Mouse (Mus musculus): ENCODE data around the gene Pck2. TPM values are rescaled to one million over a fixed set of nuclear protein-coding genes. Genes with fewer than 3 reads are reported as not detected.

Gene Pck2
- polyA plus RNA-seq, 1 experiment from 2014 or later, result 18.3 TPM

DNA sequence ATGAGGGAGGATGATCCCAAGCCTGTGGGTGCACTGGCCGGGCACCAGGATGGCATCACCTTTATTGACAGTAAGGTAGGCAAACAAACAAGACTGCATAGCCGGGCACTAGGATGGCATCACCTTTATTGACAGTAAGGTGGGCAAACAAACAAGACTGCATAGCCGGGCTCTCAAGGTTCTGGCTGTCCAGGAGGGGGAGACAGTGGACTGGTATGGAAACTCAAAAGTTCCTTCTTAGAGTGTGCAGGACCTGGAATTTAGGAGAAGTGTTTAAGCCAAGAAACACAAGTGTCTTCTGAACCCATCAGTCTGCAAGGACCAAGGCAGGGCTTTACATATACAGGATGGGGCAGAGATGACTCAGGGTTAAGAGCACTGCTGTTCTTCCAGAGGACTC is 25.7 kb downstream of the Pck2 start:
- H3K36me3 ChIP-seq (replicated peaks), result peaks cover 69% of the 10 kb centered on the region
- WGBS, result 85% methylated on average over 3 of the region's 3 CpGs
- no peak overlapping the region for H3K27ac ChIP-seq
- H3K27me3 ChIP-seq (ENCODE audit: poor library complexity, severe bottlenecking), result no peaks in the 10 kb centered on the region
- no peak for DNase-seq (ENCODE audit: extremely low spot score, low spot score)
- H3K4me3 ChIP-seq, result no peak overlapping the region
- peaks cover 13% of the 10 kb centered on the region for H3K4me1 ChIP-seq
- no peaks in the 10 kb centered on the region for H3K9me3 ChIP-seq

DNA sequence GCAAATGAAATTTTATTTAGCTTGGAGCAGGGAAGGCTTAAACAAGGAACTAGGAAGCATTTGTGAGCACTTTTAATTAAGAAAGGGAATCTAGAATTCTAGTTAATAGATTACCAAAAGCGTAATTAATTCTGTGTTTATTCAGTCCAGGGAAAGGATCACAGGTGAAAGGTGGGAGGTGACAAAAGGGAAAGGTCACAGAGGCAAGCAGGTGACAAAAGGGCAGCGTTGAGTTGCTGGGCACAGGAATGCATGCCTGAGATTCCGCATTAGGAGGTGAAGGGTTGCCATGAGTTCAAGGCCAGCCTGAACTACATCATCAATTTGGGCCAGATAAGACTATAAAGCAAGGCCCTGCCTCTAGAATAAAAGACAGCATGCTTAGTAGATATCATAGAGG is 27.4 kb downstream of the Pck2 start:
- no peak overlapping the region for H3K27ac ChIP-seq
- no peaks in the 10 kb centered on the region for H3K27me3 ChIP-seq (ENCODE audit: poor library complexity, severe bottlenecking)
- no peak overlapping the region for H3K4me3 ChIP-seq
- peaks cover 69% of the 10 kb centered on the region for H3K36me3 ChIP-seq (replicated peaks)
- H3K9me3 ChIP-seq, result no peaks in the 10 kb centered on the region
- H3K4me1 ChIP-seq, result no peaks in the 10 kb centered on the region
- no peak for DNase-seq (ENCODE audit: extremely low spot score, low spot score)
- 86% methylated on average over 3 of the region's 3 CpGs for WGBS

- 89% methylated on average over 2 of the region's 2 CpGs for WGBS
- H3K9me3 ChIP-seq, result no peaks in the 10 kb centered on the region
- H3K4me3 ChIP-seq, result no peak overlapping the region
- H3K27me3 ChIP-seq (ENCODE audit: poor library complexity, severe bottlenecking), result peaks cover 3% of the 10 kb centered on the region; the same call in 1 of the 2 replicates
- no peak overlapping the region for H3K27ac ChIP-seq
- H3K4me1 ChIP-seq, result peaks cover 4% of the 10 kb centered on the region
- peaks cover 45% of the 10 kb centered on the region for H3K36me3 ChIP-seq (replicated peaks)
- DNase-seq (ENCODE audit: extremely low spot score, low spot score), result no peak
These were observed 30.5 kb downstream of the Pck2 start for GRCm38 (mm10) chr14:55570588-55570987.

- H3K27ac ChIP-seq, result no peak overlapping the region
- H3K4me1 ChIP-seq, result peaks cover 11% of the 10 kb centered on the region
These were observed 31.7 kb downstream of the Pck2 start for GRCm38 (mm10) chr14:55571760-55572159.

DNA sequence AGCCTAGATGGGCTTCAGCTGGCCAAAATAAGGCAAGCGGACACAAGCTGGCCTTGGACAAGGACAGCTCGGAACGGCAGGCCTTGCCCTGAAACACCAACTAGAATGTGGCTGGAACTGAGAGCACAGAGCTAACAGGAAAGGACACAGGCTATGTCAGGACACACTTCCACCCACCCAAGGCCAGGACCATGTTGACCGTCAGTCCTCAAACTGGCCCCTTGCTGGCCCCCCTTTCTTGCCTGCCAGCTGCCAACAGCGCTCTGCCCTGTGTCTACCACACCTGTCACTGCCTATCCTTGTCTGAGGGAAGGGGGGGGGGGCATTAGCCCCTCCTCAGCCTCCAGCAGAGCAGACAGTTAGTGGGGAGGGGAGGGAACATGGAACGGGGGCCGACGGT is 35.2 kb downstream of the Pck2 start, which contains the start of gene Fitm1:
Gene Fitm1 (plus strand): TSS at position 316 of the 400 bp plus-strand sequence.
- peaks cover 29% of the 10 kb centered on the region for H3K4me1 ChIP-seq
- H3K27me3 ChIP-seq (ENCODE audit: poor library complexity, severe bottlenecking), result peaks cover 4% of the 10 kb centered on the region; the same call in 1 of the 2 replicates
- no peak within 1 kb of the TSS for H3K4me3 ChIP-seq
- H3K9me3 ChIP-seq, result no peaks in the 10 kb centered on the region
- peaks cover 6% of the 10 kb centered on the region for H3K36me3 ChIP-seq (replicated peaks)
- no peak for DNase-seq (ENCODE audit: extremely low spot score, low spot score)
- H3K27ac ChIP-seq, result peak within 1 kb of the TSS; percentile 30; the same call in 1 of the 2 replicates
- WGBS, result 82% methylated on average over 8 of the region's 8 CpGs

More at GRCm38 (mm10) chr14:55571760-55572159, 31.7 kb downstream of the Pck2 start:
- no peaks in the 10 kb centered on the region for H3K9me3 ChIP-seq
- H3K36me3 ChIP-seq (replicated peaks), result peaks cover 34% of the 10 kb centered on the region
- no peak overlapping the region for H3K4me3 ChIP-seq
- DNase-seq (ENCODE audit: extremely low spot score, low spot score), result no peak
- H3K27me3 ChIP-seq (ENCODE audit: poor library complexity, severe bottlenecking), result peaks cover 4% of the 10 kb centered on the region; the same call in 1 of the 2 replicates

DNA sequence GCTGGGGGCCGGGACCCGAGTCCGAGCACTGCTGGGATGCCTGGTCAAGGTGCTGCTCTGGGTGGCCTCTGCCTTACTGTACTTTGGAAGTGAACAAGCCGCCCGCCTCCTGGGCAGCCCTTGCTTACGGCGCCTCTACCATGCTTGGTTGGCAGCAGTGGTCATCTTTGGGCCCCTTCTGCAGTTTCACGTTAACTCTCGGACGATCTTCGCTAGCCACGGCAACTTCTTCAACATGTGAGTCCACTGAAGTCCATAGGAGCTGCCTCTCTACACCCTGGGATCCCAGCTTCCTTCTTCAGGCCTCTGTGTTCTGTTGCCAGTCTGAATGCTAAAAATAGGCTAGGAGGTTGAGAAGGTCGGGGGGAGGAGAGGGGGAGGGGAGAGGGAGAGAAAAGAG is 35.6 kb downstream of the Pck2 start:
- 79% methylated on average over 13 of the region's 13 CpGs for WGBS

DNA sequence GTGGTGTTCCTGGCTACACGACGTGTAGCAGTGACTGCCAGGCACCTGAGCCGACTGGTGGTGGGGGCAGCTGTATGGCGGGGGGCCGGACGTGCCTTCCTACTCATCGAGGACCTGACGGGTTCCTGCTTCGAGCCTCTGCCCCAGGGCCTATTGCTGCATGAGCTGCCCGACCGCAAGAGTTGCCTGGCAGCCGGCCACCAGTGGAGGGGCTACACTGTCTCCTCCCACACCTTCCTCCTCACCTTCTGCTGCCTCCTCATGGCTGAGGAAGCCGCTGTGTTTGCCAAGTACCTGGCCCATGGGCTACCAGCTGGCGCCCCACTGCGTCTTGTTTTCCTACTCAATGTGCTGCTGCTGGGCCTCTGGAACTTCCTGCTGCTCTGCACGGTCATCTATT is 36.3 kb downstream of the Pck2 start:
- Histone ChIP-seq H3K27ac (no peak overlapping the region), H3K27me3 (ENCODE audit: poor library complexity, severe bottlenecking) (peaks cover 4% of the 10 kb centered on the region; the same call in 1 of the 2 replicates)
- WGBS, result 83% methylated on average over 16 of the region's 16 CpGs

More for the DNA sequence above, 35.6 kb downstream of the Pck2 start:
- Histone ChIP-seq H3K27me3 (ENCODE audit: poor library complexity, severe bottlenecking) (peaks cover 4% of the 10 kb centered on the region; the same call in 1 of the 2 replicates), H3K27ac (peak overlapping the region; percentile 30; the same call in 1 of the 2 replicates), H3K4me1 (peaks cover 29% of the 10 kb centered on the region), H3K9me3 (no peaks in the 10 kb centered on the region), H3K4me3 (no peak overlapping the region), H3K36me3 (replicated peaks) (peaks cover 10% of the 10 kb centered on the region)
- DNase-seq (ENCODE audit: extremely low spot score, low spot score), result no peak

GRCm38 (mm10) chr14:55577871-55578667 is 38.0 kb downstream of the Pck2 start, which contains the start of gene Psme1:
Gene Psme1 (plus strand): TSS chr14:55578123.
- H3K27ac ChIP-seq, result peak within 1 kb of the TSS; percentile 92
- H3K9me3 ChIP-seq, result no peaks in the 10 kb centered on the region
- peaks cover 32% of the 10 kb centered on the region for H3K4me1 ChIP-seq
- H3K4me3 ChIP-seq, result peak within 1 kb of the TSS; percentile 78
- peaks cover 23% of the 10 kb centered on the region for H3K36me3 ChIP-seq (replicated peaks)
- peaks cover 4% of the 10 kb centered on the region; the same call in 1 of the 2 replicates for H3K27me3 ChIP-seq (ENCODE audit: poor library complexity, severe bottlenecking)
- DNase-seq (ENCODE audit: extremely low spot score, low spot score), result peak; percentile 78
- WGBS, result 1% methylated on average over 32 of the region's 32 CpGs

More for the DNA sequence above, 36.3 kb downstream of the Pck2 start:
- peaks cover 17% of the 10 kb centered on the region for H3K36me3 ChIP-seq (replicated peaks)
- H3K9me3 ChIP-seq, result no peaks in the 10 kb centered on the region
- no peak overlapping the region for H3K4me3 ChIP-seq
- H3K4me1 ChIP-seq, result peaks cover 29% of the 10 kb centered on the region
- no peak for DNase-seq (ENCODE audit: extremely low spot score, low spot score)

DNA sequence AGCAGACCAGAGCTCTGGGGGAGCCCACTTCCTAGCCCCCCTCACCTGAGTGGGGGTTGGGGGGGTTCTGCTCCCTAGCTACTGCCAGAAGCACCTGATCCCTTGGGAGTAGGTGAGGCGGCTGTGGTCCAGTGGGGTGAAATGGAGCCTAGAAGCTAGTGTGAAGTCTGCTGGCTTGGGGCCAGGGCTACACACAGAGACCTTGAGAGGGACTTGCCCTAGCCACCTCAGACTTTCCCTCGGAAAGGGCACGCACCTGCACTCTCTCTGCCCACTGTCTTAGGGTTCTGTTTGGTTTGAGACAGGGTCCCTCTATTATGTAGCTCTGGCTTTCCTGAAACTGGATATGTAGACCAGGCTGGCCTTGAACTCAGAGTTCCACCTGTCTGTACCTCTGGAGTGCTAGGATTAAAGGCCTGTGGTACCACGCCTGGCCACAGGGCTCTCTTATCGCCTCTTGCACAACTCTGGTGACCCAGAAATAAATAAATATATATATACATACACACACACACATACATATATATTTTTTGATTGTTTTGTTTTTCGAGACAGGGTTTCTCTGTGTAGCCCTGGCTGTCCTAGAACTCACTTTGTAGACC is 38.7 kb downstream of the Pck2 start:
- peak overlapping the region; percentile 92 for H3K27ac ChIP-seq
- DNase-seq (ENCODE audit: extremely low spot score, low spot score), result no peak
- WGBS, result 34% methylated on average over 6 of the region's 6 CpGs
- peaks cover 23% of the 10 kb centered on the region for H3K36me3 ChIP-seq (replicated peaks)
- H3K27me3 ChIP-seq (ENCODE audit: poor library complexity, severe bottlenecking), result peaks cover 9% of the 10 kb centered on the region
- peaks cover 32% of the 10 kb centered on the region for H3K4me1 ChIP-seq
- H3K9me3 ChIP-seq, result no peaks in the 10 kb centered on the region
- peak overlapping the region; percentile 78 for H3K4me3 ChIP-seq

DNA sequence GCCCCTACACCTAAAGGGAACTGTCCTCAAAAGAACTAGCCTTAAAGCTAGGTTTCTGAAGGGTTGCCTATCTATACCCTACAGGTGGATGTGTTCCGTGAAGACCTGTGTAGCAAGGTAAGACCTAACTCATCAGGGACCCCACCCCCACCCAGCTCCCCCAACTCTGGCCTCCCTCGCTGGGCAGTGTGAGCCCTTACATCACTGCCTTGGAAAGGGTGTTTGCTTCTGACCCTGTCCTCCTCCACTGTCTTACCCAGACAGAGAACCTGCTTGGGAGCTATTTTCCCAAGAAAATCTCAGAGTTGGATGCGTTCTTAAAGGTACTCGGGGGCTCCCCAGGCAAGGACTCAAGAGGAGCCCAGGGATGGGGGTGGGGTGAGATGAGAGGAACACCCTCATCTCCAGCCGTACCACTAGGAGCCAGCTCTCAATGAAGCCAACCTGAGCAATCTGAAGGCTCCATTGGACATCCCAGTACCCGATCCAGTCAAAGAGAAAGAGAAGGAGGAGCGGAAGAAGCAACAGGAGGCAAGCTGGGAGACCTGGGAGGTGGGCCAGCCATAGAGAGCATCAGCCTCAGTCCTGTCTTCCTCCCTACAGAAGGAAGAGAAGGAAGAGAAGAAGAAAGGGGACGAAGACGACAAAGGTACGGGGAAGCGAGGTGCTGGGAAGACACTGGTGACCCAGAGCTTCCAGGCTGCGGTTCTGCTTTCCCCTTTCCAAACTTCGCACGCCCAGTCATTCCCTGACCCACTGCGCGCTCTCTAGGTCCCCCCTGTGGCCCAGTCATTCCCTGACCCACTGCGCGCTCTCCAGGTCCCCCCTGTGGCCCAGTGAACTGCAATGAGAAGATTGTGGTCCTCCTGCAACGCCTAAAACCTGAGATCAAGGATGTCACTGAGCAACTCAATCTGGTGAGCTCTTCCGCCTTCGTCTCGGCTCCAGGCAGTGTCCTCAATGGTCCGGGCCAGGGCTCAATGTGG is 39.7 kb downstream of the Pck2 start:
- H3K27me3 ChIP-seq (ENCODE audit: poor library complexity, severe bottlenecking), result peaks cover 20% of the 10 kb centered on the region
- H3K27ac ChIP-seq, result no peak overlapping the region
- DNase-seq (ENCODE audit: extremely low spot score, low spot score), result no peak
- 82% methylated on average over 23 of the region's 23 CpGs for WGBS
- H3K4me1 ChIP-seq, result peaks cover 38% of the 10 kb centered on the region
- H3K9me3 ChIP-seq, result no peaks in the 10 kb centered on the region
- no peak overlapping the region for H3K4me3 ChIP-seq
- H3K36me3 ChIP-seq (replicated peaks), result peaks cover 23% of the 10 kb centered on the region

GRCm38 (mm10) chr14:55580731-55581130 is 40.7 kb downstream of the Pck2 start:
- no peak overlapping the region for H3K27ac ChIP-seq
- H3K36me3 ChIP-seq (replicated peaks), result peaks cover 23% of the 10 kb centered on the region
- DNase-seq (ENCODE audit: extremely low spot score, low spot score), result no peak
- 94% methylated on average over 16 of the region's 16 CpGs for WGBS
- peaks cover 18% of the 10 kb centered on the region for H3K27me3 ChIP-seq (ENCODE audit: poor library complexity, severe bottlenecking)
- peaks cover 42% of the 10 kb centered on the region for H3K4me1 ChIP-seq
- no peak overlapping the region for H3K4me3 ChIP-seq
- H3K9me3 ChIP-seq, result no peaks in the 10 kb centered on the region

All from forebrain, embryonic 10.5 days (tissue).